Mouse (Mus musculus) ES-E14 (cell line): ENCODE data around the gene Map2k3. TPM values are rescaled to one million over a fixed set of nuclear protein-coding genes. Genes with fewer than 3 reads are reported as not detected.

ENCODE experiments used
- DNase-seq: peaks from one replicate; pipeline ENCODE4 v3.0.0-alpha.2; 2013; ENCODE audit warnings: low read depth, low spot score
- H3K27ac ChIP-seq: 2 replicates; pipeline ENCODE4 v1.5.1; 2012; ENCODE audit warnings: low read depth, mild to moderate bottlenecking, low read length, moderate library complexity, mixed read lengths; ENCODE audit not compliant: poor library complexity, insufficient read depth, severe bottlenecking
- H3K36me3 ChIP-seq: 2 replicates; pipeline ENCODE4 v1.6.1; 2012; ENCODE audit warnings: mild to moderate bottlenecking, low read length, moderate library complexity, mixed read lengths; ENCODE audit not compliant: control insufficient read depth, poor library complexity, insufficient read depth, severe bottlenecking
- H3K4me1 ChIP-seq, 2 experiments: fragments of 150-350 bp in 1 of 2; sonication (generic) in 1 of 2; 2 replicates each; pipeline ENCODE4 v1.6.1; 2012; ENCODE audit warnings: low read length in 2 of 2, mild to moderate bottlenecking in 1 of 2, mixed read lengths in 1 of 2; ENCODE audit not compliant: control insufficient read depth in 2 of 2, insufficient read depth in 2 of 2, poor library complexity in 1 of 2
- H3K4me3 ChIP-seq, 2 experiments: fragments of 150-350 bp in 1 of 2; sonication (generic) in 1 of 2; 2 replicates each; pipeline ENCODE4 v1.5.1; 2012; ENCODE audit warnings: low read length in 2 of 2, low read depth in 1 of 2, mild to moderate bottlenecking in 1 of 2, mixed read lengths in 1 of 2; ENCODE audit not compliant: insufficient read depth in 1 of 2, poor library complexity in 1 of 2, severe bottlenecking in 1 of 2
- H3K9ac ChIP-seq: 2 replicates; pipeline ENCODE4 v1.6.1; 2012; ENCODE audit warnings: low read depth, mild to moderate bottlenecking, low read length, mixed read lengths; ENCODE audit not compliant: poor library complexity, insufficient read depth, severe bottlenecking
- H3K9me3 ChIP-seq: fragments of 150-350 bp; sonication (generic); 2 replicates; pipeline ENCODE4 v1.6.1; 2012; ENCODE audit warnings: low read depth, mild to moderate bottlenecking, low read length; ENCODE audit not compliant: control insufficient read depth, insufficient read depth
- CHD2 ChIP-seq: IDR thresholded peaks from 2 replicates; pipeline ENCODE4 v1.6.1; 2014; ENCODE audit warnings: mild to moderate bottlenecking, low read depth, low read length, inconsistent platforms
- HCFC1 ChIP-seq: IDR thresholded peaks from 2 replicates; pipeline ENCODE4 v1.6.1; 2012; ENCODE audit warnings: low read length, inconsistent platforms, borderline replicate concordance; ENCODE audit not compliant: insufficient read depth
- MAFK ChIP-seq: IDR thresholded peaks from 2 replicates; pipeline ENCODE4 v1.6.1; 2014; ENCODE audit warnings: mild to moderate bottlenecking, low read depth, low read length, inconsistent platforms; ENCODE audit not compliant: insufficient read depth
- ZC3H11A ChIP-seq: IDR thresholded peaks from 2 replicates; pipeline ENCODE4 v1.6.1; 2012; ENCODE audit warnings: low read depth, mild to moderate bottlenecking, inconsistent platforms, low read length, borderline replicate concordance
- ZNF384 ChIP-seq: IDR thresholded peaks from 2 replicates; pipeline ENCODE4 v1.6.1; 2012; ENCODE audit warnings: low read depth, low read length, inconsistent platforms
- in situ Hi-C, 2 experiments: fragments of 600-800 bp; cut with MboI; formaldehyde crosslinking; loops; one replicate each; pipeline ENCODE4 v1.15.1; 2025; ENCODE audit warnings: low sequenced_read_pairs in 2 of 2, inconsistent platforms in 1 of 2; ENCODE audit not compliant: unreplicated experiment in 2 of 2
- total RNA-seq: library from RNA; depleted of rRNA; stranded (reverse); fragments of 300-350 nt; gene quantifications from 2 replicates; pipeline ENCODE4 v1.2.3, GENCODE M21; 2012

Map2k3 gene
- total RNA-seq, 1 experiment = 30.3 TPM

GRCm38 (mm10) chr11:60890744-60891143, 41.1 kb upstream of the Map2k3 start:
- TF ChIP-seq HCFC1 = no peak
- TF ChIP-seq ZNF384 = no peak
- TF ChIP-seq ZC3H11A = no peak
- TF ChIP-seq MAFK = no peak
- TF ChIP-seq CHD2 = no peak
- in situ Hi-C loops = no loop called here
- H3K9ac ChIP-seq = no peak overlapping the region

GRCm38 (mm10) chr11:60895915-60896314, 35.9 kb upstream of the Map2k3 start:
- Histone ChIP-seq H3K9me3 (no peaks in the 10 kb centered on the region), H3K4me3 (no peak overlapping the region), H3K9ac (no peak overlapping the region), H3K4me1 (peaks cover 0 to 1% of the 10 kb centered on the region in 2 experiments; a peak in 1 of 4 replicates), H3K36me3 (no peaks in the 10 kb centered on the region), H3K27ac (no peak overlapping the region)
- TF ChIP-seq HCFC1 (no peak), ZC3H11A (no peak), MAFK (no peak), CHD2 (no peak), ZNF384 (no peak)
- in situ Hi-C loops = no loop called here
- DNase-seq = no peak

More at GRCm38 (mm10) chr11:60890744-60891143, 41.1 kb upstream of the Map2k3 start:
- no peak for DNase-seq
- no peaks in the 10 kb centered on the region for H3K9me3 ChIP-seq
- H3K4me3 ChIP-seq = no peak overlapping the region
- H3K27ac ChIP-seq = no peak overlapping the region
- H3K36me3 ChIP-seq = no peaks in the 10 kb centered on the region
- H3K4me1 ChIP-seq = peaks cover 3 to 10% of the 10 kb centered on the region in 2 experiments

GRCm38 (mm10) chr11:60902001-60902400, 29.8 kb upstream of the Map2k3 start:
- Histone ChIP-seq H3K36me3 (peaks cover 26% of the 10 kb centered on the region), H3K4me1 (0 out of 4 replicates have a peak, but pooled peaks cover 0 to 1% of the 10 kb centered on the region in 2 experiments), H3K9ac (no peak overlapping the region), H3K4me3 (no peak overlapping the region), H3K9me3 (no peaks in the 10 kb centered on the region), H3K27ac (no peak overlapping the region)
- TF ChIP-seq CHD2 (no peak), ZNF384 (no peak), ZC3H11A (no peak), MAFK (no peak), HCFC1 (no peak)
- no peak for DNase-seq
- in situ Hi-C loops = no loop called here

GRCm38 (mm10) chr11:60902486-60902885, 29.3 kb upstream of the Map2k3 start:
- in situ Hi-C loops = no loop called here
- no peak overlapping the region for H3K27ac ChIP-seq
- no peaks in the 10 kb centered on the region for H3K9me3 ChIP-seq
- H3K36me3 ChIP-seq = peaks cover 26% of the 10 kb centered on the region
- no peak overlapping the region for H3K9ac ChIP-seq
- H3K4me3 ChIP-seq = no peak overlapping the region
- H3K4me1 ChIP-seq = 0 out of 4 replicates have a peak, but pooled peaks cover 0 to 1% of the 10 kb centered on the region in 2 experiments
- no peak for DNase-seq
- TF ChIP-seq MAFK = no peak
- no peak for TF ChIP-seq ZNF384
- TF ChIP-seq HCFC1 = no peak
- TF ChIP-seq CHD2 = no peak
- TF ChIP-seq ZC3H11A = no peak

- Histone ChIP-seq H3K4me1 (no peaks in the 10 kb centered on the region), H3K9ac (no peak overlapping the region), H3K9me3 (no peaks in the 10 kb centered on the region), H3K27ac (no peak overlapping the region), H3K36me3 (peaks cover 26% of the 10 kb centered on the region), H3K4me3 (no peak overlapping the region)
- TF ChIP-seq MAFK = no peak
- no peak for TF ChIP-seq ZNF384
- no peak for TF ChIP-seq HCFC1
- no peak for TF ChIP-seq ZC3H11A
- TF ChIP-seq CHD2 = no peak
- no peak for DNase-seq
- in situ Hi-C loops = no loop called here
Measured at GRCm38 (mm10) chr11:60903661-60904061, 28.2 kb upstream of the Map2k3 start.
